Mouse (Mus musculus): Measurements from ENCODE around the gene Prss29.
A peak's percentile ranks its signal among the peaks of the same experiment; 100 is the strongest.

The Prss29 gene

GRCm38 (mm10) chr17:25318354-25318753, at the start of gene Prss29:
Gene Prss29, plus strand, starts transcription at chr17:25318654.
- no peak for DNase-seq (ENCODE audit: low spot score)

DNA sequence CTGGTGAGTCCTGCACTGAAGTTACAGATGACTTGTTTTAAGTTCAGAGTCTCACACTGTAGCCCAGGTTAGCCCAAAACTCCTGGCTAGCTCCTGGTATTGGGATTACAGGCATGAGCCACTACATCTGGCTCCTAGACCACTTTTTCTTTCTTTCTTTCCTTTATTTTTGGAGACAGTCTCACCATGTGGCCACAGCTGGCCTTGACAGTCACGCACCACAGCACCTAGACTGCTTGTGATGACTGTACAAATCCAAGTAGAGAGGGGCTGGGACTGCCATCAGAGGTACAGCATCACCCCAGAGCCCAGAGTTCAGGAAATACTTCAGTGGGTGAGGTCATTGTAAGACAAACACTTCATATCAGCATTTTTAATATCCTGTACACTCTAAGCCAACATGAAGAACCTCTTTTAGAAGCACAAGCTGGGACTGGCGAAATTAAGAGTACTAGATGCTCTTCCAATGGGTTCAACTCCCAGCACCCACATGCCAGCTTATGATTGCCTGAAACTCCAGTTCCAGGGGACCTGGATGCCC, 47.6 kb upstream of the Prss29 start:
- DNase-seq (ENCODE audit: low spot score): no peak

- DNase-seq (ENCODE audit: low spot score): no peak
These were observed 46.1 kb upstream of the Prss29 start for GRCm38 (mm10) chr17:25272326-25272725.

GRCm38 (mm10) chr17:25272951-25273705, 45.3 kb upstream of the Prss29 start:
- peak; percentile 87 for DNase-seq (ENCODE audit: low spot score)

DNA sequence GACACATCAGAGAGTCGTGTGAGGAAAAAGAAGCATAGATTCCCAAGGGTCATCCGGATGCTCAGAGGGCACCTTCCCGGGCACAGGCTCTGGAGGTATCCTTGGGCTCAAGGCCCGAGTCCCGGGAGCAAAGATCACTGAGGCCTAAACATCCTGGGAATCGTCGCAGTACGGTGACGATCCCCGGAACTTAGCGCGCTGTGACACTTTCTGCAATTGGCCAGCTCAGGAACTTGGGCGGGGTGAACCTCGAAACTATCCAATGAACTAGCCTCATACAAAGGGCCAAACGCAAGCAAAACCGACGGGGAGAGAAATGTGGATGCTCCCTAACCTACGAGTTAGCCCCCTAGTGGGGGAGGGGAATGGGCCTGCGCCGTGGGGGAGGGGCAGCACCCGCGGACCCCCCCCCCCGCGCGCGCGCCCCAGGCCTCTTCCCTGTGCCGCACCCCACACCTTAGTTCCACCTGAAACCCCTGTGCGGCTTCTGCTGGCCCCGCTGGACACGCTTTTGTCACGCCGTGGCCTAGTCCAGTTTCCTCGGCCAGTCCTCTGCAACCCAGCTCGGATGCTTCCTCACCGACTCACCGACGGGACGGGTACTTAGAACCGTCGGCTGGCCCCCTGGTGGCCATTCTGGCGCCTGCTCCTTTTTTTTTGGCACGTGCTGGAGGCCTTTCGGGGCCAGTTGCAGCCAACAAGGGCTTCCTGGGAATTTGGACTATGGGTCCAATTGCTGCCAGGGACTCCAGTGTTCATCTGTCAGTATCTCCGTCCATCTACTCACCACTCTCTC, 44.5 kb upstream of the Prss29 start:
- DNase-seq (ENCODE audit: low spot score): peak; percentile 92

GRCm38 (mm10) chr17:25274571-25275346, 43.7 kb upstream of the Prss29 start, which contains the start of gene Ube2i:
Gene Ube2i, minus strand, starts transcription at chr17:25274622.
- no peak for DNase-seq (ENCODE audit: low spot score)

DNA sequence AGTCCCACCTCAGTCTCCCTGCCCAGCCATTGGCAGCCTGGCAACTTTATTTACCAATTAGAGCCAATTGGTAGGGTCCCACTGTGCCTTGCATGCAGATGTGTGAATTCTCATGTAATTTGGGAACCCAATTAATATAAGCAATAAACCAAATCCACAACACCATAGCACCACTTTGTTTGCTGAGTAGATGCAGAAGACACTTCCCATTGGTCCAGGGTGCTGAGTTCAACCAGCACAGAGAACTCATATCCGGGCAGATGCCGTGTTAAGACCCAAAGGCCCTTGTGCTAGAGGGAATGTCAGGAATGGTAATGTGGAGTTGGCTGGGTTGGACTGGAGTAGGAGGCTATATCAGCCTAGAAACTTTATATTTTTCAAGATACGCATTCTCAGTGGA, 42.6 kb upstream of the Prss29 start:
- no peak for DNase-seq (ENCODE audit: low spot score)

DNA sequence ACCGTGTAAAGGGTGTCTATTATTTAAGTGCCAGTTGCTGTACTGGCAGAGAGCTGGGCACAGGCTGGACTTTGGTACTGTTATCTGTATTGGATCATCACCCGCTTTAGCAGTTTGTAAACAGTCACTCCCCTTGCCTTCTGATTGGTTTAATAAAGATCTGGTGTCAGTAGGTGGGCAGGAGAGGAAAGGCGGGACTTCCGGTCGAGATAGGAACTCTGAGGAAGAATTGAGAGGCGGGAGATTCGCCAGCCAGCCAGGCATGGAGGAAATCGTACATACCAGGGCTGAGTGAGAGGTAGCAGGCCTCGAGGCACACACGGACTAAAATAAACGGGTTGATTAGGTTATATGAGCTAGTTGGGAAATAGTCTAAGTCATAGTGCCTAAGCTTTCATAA, 36.3 kb upstream of the Prss29 start:
- peak; percentile 35 for DNase-seq (ENCODE audit: low spot score)

DNA sequence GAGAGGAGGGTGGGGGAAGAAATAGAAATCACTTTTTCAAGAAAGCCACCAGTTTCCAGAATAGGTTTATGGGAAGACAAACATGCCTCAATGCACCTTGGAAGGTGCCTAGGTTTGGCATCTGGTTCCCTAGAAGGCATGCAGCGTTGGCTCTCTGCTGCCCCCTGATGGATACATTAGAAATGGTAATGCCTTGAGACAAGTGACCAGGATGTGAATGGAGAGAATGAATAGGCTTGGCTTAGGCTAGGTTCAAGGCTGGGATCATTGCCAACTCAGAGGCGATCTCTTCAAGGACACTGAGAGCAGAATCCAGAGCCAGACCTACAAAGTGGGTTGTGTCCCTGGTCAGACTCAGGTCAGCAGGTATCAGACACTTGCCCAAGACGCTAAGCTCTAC, 33.4 kb upstream of the Prss29 start:
- peak; percentile 46 for DNase-seq (ENCODE audit: low spot score)

DNA sequence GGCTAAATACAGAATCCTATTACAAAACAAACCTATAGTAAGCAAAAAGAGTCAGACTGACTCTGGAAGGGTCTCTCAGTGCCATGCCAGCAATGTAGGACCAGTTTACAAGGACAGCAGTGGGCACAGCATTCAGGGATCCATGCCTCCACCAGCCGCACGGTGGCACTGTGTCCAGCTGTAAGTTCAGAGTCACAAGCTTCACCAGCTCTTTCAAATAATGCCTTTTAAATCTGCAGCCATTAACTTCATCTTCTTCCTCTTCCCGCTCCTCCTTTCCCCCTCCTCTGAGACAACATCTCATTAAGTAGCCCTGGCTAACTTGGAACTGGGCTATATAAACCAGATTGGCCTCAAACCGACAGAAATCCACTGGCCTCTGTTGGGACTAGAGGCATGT, 29.6 kb upstream of the Prss29 start:
- DNase-seq (ENCODE audit: low spot score): peak; percentile 56

DNA sequence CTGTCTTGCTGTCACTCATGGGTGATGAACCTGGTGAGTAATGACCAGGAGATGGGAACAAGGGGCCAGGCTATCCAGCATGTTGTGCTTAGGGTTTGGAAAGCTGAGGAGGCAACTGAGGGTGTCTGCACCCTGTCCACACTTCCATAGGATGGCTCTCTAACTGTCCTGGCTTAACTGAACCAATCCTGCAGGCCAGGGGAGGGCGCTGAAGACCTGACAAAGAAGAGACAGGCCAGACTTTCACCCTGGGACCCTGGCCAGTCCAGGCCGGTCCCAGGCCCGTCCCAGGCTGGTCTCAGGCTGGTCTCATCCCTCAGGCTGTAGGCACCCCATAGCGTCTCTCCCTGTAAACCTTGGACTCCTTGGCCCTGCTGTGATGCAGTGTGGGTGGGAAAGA, 28.0 kb upstream of the Prss29 start:
- DNase-seq (ENCODE audit: low spot score): no peak

- no peak for DNase-seq (ENCODE audit: low spot score)
These were observed 25.0 kb upstream of the Prss29 start for GRCm38 (mm10) chr17:25293495-25293894.

DNA sequence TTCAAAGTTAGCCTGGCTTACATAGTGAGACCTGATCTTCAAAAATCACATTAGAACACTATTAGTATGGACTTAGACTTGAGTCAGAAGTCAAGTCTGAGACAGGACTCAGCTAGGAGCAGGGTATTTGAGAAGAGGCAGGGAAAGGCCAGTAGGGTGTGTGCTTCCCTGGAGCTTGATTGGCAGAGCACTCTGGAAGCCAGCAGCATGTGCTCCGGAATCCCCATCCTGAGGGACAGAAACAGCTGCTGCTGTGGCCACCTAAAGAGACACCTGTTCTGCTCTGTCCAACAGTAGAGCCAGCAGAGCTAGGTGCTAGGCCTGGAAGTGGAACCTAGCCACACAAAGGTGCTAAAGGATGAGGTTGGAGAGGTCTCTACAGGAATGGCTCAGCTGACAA, 24.3 kb upstream of the Prss29 start:
- no peak for DNase-seq (ENCODE audit: low spot score)

- no peak for DNase-seq (ENCODE audit: low spot score)
These were observed 20.4 kb upstream of the Prss29 start, which contains the start of gene Prss34 for GRCm38 (mm10) chr17:25298094-25298493. Gene Prss34, plus strand, starts transcription at chr17:25298394.

DNA sequence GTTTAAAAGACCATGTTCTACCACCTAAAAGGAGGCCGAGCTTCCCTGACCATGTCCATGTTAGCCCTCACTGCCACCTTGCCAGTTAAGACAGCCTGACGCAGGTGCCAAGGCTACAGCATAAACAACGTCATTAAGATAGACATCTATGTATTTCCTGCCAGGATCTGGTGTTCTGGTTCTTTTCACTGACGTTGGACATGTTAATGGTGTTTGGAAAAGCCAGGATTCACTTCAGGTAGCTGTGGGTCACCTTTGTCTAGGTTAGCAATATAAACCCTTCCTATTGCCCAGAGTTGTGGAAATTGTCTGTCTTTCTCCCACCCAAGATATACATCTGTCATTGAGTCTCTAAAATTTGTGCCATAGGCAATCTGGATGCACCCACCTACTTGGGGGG, 10.1 kb upstream of the Prss29 start, which contains the start of gene Prss28:
TSS of gene Prss28 (plus strand) at position 301 of the 400 bp plus-strand sequence.
- no peak for DNase-seq (ENCODE audit: low spot score)

GRCm38 (mm10) chr17:25320819-25321218, 2.4 kb downstream of the Prss29 start:
- DNase-seq (ENCODE audit: low spot score): no peak

GRCm38 (mm10) chr17:25322930-25323329, 4.5 kb downstream of the Prss29 start:
- DNase-seq (ENCODE audit: low spot score): no peak

GRCm38 (mm10) chr17:25332321-25332720, 13.9 kb downstream of the Prss29 start:
- no peak for DNase-seq (ENCODE audit: low spot score)

- DNase-seq (ENCODE audit: low spot score): peak; percentile 66
These were observed 15.5 kb downstream of the Prss29 start for GRCm38 (mm10) chr17:25333943-25334342.

- DNase-seq (ENCODE audit: low spot score): no peak
These were observed 19.8 kb downstream of the Prss29 start for GRCm38 (mm10) chr17:25338218-25338617.

DNA sequence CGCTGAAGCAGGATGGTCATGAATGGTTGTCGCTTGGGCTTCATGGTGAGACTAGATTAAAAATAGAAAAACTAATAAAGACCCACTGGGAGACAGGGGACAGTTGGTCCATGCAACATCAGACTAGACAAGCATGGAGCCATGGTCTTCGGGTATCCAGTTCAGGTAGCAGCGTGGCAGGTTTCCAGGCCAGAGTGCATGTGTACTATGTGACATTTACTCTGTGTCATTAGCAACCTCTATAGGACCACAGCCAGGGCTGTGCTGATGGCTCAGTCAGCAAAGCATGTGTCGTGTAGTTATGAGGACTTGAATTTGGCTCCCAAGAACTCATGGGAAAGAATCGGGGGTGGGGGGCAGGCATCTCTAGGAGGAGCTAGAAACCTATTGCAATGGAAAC, 21.5 kb downstream of the Prss29 start:
- DNase-seq (ENCODE audit: low spot score): no peak

DNA sequence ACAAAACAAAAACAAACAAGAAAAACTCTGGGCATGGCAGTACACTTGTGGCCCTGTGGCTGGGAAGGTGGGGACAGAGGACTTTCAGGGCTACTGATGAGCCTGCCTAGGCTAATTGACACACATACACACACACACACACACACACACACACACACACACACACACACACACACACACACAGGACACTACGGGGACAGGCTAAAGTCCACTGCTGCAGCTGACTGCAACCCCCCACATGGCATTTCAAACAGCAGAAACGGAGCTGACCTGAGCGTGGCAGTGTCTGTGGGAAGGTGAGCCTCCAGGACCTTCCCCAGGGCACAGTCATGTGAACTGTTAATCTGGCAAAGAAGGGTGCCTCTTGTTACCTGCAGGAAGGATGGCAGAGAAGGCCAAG, 23.0 kb downstream of the Prss29 start:
- DNase-seq (ENCODE audit: low spot score): no peak
